Mouse (Mus musculus) induced T-regulatory cell, adult 2 months (primary cell): Measurements from ENCODE around the gene Tgfb2.

ENCODE experiments used
- DNase-seq: peaks from one replicate; pipeline ENCODE4 v3.0.0-alpha.2; 2012; ENCODE audit warnings: low read depth

The Tgfb2 gene

DNA sequence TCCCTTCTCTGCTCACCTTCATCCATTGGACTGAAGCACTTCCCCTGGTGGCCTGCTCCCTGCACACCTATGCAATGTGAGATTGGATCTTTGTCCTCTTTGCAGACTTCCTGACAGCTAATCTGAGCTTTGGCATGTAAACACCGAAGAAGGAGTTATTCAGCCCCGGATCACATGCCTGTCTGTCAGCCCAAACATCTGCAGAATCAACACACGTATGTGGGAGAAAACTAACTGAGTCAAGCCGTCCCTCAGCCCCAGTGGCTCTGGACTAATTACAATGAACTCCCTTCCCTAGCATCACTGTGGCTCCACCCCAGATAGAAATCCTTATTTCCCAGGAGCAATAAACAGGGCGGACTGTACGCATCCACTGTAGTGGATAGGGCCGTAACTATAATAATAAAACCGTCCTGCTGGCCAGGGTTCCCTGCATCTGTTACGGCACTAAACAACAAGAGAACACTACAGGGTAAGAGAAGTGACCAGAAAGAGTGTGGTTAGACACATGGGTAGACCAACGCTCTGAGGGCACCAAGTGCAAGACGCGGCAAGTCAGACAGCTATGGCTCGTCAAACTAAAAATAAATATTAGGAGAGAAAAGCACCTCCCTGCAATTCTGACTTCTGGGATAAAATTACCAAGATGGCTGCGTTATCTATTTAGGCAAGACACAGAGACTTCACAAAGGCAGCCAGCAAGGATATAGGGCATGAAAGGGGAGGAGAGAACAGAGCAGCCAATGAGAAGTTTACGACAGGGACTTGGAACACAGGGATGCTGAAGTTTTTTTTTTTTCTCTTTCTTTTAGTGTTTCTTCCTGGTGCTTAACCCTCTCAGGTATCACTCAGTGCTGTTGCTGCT lies 3.2 kb downstream of the Tgfb2 start:
- no peak for DNase-seq

DNA sequence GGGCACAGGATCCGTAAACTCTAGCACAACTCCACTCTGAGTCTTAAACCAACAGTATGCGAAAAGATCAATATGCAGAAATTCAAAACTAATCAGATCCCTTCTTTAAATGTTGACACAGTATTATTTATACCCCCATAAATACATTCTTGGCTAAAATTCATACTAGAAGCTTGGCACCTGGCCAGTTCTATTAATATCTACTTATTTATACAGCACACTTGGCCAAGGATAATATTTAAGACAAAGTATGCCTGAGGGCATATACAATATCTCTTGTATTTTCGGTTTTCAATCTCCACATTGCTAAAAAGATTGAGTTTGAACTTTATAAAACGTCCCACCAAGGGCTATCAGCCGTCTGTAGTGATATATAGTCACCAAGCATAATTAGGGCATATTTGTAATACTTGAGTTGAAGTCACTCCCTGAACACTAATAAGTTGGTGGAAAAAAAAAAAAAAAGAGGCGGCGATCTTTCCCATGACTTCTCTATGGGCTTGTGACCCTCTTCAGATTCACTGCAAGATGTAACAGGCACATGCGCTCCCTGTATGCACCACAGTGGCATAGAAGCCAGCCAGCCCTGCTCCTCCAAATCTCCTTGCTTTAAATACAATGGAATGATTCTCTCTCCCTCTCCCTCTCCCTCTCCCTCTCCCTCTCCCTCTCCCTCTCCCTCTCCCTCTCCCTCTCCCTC lies 4.4 kb downstream of the Tgfb2 start:
- no peak for DNase-seq

DNA sequence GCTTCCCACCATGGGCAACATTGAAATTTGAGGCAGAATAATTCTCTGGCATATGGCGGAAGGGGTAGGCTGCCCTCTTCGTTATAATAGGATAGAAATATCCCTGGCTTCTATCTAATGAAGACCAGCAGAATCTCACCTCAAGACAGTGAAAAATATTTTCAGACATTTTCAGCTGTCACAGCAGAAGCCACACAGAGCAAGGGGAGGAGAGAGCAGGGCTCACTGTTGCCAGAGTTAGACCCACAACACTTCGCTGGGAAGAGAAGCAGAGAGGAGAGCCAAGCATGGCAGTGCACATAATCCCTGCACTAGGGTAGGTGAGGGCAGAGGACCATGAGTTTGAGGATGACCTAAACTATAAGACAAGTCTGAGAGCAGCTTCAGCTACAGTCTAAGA lies 5.3 kb downstream of the Tgfb2 start:
- DNase-seq, result no peak

DNA sequence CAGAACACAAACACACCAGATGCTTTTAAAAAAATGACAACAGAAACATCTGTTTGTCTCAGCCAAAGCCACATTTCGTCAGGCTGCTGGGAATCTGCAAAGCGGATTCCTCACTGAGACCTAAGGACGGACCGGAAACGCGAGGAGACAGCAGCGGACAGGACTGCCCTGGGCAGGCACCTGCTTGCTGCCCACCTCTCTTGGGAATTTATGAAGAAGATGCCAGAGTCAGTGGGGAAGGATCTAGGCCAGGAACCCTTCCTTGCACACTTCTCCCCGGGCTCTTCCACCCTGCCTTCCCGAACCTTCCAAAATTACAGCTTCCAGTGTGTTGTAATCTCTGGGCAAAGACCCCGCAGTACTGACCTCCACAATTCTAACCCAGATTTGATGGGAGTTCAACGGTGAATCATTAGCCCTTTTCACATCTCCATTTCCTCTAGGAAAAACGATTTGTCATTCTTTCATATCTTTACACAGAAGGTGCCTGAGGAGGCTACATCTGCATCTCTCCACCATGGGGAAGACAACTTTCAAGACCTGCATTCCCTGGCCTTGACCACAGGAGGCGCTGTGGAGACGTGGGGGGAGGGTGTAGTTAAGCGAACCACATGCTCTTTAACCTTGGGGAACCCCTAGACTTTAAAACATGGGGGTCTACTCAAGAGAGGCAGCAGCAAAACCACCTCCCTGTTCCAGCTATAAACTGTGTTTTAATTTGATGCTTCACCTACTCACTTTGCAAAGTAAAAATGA lies 7.0 kb downstream of the Tgfb2 start:
- no peak for DNase-seq

DNA sequence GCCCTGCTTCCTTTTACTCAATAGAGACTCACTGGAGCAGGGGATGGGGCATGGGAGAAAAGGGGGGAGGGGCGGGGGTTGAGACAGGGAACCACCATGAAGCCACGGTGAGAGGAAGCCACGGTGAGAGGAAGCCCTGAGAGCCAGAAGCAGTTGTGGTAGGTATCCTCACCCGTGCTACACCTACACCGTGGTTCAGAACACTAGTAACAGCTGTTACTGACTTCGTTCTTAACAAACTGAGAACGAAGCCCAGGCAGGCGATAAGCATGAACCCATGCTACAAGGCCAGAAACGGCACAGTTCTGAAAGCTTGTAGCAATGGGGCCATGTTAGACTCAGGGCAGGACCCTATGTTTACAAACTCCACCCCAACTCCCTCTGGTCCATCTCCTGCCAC lies 9.6 kb downstream of the Tgfb2 start:
- no peak for DNase-seq

DNA sequence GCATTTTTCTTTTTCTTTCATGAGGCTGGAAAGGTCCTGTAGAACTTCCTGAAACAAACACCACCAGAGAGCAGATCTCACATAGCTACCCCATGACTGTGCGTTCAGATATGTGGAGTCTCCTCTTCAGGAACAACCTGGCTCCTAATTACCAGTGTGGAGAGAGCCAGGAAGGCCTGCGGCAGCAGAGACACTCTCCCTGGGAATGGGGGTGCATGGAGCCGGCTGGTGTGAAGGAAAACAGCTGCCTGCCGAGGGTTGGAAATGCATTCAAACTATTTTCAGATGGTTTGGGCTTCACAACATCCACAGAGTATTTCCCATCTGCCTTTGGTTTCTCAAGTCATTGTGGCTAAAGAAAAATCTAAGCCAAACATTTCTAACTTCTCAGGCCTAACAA lies 10.4 kb downstream of the Tgfb2 start:
- DNase-seq, result no peak

DNA sequence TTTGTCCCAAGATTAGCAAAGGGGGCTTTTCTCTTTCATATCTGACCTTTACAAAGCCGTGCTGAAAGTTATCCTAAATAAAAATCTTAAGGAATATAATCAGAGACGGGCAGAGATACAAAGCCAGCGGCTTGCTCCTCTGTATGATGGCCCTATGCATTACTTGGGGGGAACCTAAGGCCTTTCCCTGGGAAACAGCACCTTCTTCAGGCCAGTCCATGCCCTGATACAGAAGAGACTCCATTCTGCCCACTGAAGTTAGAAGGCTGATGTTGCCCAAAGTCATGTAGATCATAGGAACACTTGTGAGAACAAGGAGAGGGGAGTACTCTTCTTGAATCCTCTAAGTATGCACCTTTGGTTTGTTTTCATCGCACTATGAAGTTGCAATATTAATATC lies 13.4 kb downstream of the Tgfb2 start:
- no peak for DNase-seq

DNA sequence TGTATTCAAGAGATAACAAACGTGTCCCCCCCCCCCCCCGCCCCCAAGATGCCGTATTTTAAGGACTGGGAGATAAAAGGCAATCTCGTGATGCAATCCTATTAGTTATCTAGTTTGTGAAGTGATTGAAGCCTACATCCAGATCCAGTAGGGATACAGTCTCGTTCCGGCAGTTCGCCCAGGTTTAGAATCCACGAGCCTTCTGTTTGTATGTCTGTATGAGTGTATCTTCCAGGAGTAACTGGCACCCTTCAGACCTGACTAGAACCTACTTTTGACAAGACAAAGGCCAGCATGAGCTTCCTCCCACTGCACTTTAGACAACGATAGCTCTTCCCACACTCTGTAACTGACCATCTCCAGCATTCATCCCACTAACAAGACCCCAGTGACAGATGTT lies 14.1 kb downstream of the Tgfb2 start:
- no peak for DNase-seq

DNA sequence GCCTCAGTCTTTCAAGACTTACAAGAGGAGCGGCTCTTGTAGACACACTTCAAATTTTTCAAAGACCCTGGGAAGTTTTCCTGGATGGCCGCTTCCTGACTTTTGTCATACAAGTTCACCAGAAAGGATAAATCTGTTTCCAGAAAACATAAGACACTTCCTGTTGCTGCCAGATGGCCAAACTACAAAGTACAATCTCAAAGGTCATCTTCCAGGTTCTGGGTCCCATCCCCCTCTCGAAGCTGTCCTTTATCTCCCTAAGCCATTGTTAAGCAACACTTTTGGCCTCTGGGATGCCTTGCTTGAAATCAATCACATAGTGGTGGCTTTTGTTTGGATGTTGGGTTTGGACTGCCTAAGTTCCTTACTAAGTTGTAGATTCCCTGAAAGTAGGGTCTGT lies 21.7 kb downstream of the Tgfb2 start:
- no peak for DNase-seq

DNA sequence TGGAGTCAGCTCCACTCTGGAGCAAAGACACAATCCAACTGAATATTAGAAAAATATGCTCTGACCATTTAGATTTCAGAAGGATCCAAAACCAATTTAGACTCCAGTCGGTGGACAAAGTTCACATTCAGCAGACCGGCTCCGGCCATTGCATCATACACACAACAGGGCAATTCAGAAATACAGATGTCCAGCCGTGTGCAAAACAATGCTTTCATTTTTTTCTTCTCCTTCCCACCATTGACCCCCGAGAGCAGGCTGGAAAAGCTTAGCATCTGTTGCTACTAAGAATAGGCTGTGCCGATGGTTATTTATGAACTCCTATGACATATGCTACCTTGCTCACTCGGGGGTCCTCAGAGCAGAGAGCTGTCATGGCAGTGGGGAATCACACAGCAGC lies 23.2 kb downstream of the Tgfb2 start:
- no peak for DNase-seq

DNA sequence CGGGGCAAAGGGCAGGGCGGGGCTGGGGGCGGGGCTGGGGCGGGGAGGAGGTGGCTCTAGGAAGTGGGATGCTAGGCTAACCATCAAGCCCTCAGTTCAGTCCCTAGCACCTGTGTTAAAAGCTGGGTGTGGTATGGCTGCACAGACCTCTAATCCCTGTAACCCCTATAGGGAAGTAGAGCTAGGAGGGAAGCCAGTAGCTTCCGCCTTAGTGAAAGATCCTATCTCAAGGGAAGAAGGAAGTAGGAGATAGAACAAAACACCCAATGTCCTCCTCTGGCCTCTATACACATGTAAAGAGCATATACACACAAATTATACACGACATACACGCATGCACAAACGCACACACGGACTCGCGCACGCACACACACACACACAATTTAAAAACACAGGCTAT lies 28.2 kb downstream of the Tgfb2 start:
- no peak for DNase-seq

DNA sequence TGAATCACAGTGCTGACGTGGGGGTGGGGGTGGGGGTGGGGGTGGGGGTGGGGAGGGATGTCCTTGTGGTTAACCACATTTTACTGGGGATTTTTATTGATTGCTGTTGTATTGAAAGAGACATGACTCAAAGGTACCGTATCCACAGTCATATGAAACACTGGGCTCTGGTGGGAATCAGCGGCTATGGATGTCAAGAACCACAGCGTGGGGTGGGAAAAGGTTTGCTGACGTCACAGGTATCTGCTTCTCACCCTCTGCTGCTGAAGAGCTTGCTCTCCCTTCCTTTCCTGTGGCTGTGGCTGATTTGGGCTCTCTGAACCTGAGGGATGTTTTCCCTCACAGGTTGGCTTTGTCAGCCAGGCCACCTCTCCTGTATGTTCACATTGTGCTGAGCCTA lies 29.6 kb downstream of the Tgfb2 start:
- no peak for DNase-seq

DNA sequence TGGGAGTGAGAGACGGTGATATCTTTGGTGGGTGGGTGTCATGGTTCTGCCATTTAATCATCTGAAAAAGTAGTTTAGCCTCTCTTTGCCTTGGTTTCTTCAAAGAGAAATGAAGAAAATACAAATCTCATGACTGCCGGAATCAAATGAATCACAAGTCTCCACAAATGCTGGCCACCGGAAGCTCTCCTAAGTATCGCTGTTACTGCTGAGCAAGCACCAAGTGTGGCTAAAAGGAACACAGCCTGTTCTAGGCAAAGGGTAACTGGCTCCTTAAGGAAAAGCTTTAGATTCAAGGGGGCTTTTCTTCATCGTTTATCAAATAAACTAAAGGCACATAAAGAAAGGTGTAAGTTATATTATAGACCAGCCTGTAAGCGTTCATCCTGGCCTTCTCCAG lies 30.5 kb downstream of the Tgfb2 start:
- DNase-seq, result no peak

DNA sequence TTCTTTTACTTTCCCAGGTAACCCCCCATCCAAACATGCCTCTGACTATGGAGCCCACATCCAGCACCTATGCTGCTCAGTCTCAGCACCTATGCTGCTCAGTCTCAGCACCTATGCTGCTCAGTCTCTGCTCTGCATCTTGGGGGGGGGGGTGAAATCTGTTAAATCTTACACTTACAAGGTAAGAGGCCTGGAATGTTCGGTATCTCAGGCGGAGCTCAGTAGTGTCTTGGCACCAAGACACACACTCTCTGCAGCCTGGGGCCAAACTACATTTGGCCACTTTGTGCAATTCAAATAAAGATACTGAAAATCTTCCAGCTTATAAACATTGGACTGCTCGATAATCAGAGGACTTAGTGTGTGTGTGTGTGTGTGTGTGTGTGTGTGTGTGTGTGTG lies 31.2 kb downstream of the Tgfb2 start:
- no peak for DNase-seq

DNA sequence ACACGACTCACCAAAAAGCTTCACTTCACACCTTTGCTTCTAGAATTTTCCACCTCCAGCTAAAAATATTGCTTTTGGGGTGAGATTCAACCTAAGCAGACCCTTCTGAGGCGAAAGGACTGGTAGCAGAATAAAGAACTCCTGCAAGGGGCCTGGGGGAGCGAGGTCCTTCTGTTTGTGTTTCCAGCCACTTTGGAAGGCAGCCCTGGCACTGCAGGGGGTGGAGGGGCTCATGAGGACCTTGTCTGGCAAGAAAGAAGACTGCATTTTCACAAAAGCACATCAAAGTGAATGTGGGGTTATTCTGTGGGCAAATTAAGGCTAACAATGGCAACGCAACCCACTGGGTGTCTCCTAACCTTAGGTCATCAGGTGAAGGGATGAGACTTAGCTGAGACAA lies 32.6 kb downstream of the Tgfb2 start:
- DNase-seq, result no peak

DNA sequence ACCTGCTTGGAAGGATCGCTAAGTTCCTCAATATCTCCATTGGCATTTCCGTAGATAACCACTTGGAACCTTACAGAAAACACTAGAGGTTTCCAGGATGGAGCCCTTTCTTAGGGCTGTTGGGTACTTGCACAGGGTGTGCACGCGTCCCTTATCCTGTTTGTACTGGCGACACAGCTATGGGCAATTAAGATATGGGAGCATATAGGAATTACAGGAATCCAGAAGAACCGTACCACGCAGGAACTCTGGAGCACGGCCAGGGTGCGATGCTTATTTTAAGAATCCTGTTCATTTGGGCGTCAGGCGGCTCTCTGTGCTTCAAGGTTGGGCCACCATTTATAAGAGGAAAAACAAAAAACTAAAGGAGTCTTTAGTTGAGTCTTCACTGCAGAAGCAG lies 42.4 kb downstream of the Tgfb2 start:
- DNase-seq, result no peak

DNA sequence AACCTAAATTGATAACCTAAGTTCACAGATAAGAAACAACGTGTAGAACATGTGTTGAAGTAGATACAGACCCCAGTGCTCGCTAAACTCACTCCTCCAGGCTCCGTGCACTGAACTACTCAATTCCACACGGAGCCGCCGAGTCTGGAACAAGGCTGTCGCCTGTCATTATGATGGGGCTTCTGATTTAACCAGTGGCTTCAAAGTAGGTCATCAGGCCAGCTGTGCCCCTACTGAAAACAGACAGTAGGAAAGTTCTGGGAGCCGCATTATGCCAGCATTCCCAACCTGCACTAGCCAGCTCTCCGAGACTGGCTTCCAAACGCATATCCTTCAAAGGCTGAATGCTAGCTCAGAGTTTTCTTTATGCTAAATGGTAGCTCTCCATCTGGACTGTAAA lies 42.8 kb downstream of the Tgfb2 start:
- DNase-seq, result no peak

DNA sequence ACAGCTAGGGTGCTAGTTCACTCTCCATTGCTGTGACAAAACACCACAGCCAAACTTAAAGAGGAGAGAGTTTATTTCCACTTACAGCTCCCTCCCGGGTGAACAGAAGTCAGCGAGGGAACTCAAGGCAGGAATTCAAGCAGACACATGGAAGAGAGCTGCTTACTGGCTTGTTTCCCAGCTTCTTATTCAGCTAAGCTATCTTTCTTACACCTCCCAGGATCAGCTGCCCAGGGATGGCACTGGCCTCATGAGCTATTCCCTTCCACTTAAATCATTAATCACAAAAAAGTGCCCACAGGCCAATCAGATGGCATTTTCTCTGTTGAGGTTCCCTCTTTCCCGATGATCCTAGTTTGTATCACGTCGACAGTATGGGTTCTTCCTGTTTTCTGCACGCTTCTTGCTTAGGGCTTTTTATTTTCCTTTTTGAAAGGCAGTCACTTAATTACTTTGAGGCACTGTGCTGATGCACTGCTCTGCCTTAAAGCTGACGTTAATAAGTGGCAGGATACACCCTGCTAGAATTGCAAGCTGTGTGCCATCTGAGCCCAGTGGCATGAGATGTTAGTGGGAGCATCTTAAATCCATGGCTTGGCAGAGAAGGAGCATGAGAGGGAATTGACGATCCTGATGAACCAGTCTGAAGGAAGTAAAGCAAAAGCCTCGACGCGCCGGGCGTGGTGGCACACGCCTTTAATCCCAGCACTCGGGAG lies 44.4 kb downstream of the Tgfb2 start:
- no peak for DNase-seq

DNA sequence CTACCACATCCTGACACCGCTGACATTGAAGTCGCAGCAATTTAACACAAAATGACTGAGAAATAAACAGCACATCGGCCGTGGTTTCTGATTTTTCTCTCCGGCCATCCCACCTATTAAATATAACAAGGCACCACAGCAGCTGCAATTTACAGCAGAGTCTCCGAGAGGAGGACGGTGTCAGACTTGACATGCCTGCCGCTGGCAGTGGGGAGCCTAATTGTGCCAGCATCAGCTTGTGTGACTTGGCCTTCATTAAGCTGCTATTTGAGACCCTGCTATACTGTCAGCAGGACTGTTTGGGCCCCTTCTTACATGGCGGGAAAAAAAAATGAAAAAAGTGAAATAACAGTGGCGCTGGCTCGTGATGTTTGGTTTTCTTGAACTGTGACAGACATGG lies 47.0 kb downstream of the Tgfb2 start:
- no peak for DNase-seq

DNA sequence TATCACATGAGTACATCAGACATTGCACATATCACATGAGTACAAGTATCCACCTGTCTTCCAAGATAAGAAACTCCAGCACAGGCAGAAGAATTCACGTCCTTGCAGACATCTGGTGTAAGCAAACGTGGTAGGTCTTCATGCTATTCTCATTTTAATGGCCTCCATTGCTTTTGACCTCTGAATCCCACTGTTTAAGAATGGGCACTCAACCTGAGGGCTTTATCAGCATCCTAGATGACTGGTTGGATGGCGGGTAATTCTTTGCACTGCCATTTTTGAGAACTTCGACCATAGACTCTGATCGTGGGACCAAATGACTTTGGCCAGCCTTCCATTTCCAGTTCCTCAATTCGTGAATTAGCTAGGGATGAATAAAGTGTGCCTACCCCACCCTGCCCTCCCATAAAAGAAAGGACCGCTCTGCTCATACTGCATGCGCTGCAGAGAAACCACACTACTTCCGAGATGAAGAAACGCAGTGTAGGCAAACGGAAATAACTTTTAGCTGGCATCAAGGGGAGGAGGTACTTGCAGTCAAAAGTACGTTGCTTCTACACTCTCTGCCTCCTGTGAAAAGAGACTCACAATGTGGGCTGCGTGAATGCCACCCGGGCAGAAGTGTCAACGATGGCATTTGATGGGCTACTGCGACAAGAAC lies 48.1 kb downstream of the Tgfb2 start:
- no peak for DNase-seq

DNA sequence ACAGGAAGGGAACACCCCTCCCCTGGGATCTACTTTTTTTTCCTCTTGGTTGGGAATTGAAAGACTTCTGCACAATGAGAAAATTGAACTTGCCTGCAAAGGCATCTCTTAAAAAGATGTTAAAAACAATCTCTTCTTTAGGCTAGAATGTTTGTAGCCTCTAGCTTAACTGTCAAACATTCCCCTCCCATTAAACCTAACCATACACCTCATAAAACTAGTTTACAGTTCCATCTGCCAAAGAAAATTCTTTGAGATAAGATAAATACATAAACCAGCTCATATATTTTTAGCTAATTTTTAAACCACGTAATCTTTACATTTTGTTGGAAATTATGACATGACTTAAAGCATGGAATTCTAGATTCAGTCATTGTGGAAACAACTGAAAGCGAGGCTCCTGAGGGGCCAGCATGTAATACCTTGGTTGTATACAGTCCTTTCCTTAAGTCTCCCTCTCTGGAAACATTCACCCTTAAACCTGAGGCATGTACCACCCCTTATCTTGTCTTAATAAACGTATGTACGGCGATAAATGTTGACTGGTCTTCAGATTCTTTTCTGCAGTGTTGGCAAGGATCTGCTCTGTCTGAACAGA lies 49.0 kb downstream of the Tgfb2 start:
- DNase-seq, result no peak
